Mouse (Mus musculus): Measurements from ENCODE around the gene Bcat2. TPM values are rescaled to one million over a fixed set of nuclear protein-coding genes. Genes with fewer than 3 reads are reported as not detected.

Bcat2 gene
- polyA plus RNA-seq, 1 experiment = 54.1 TPM

DNA sequence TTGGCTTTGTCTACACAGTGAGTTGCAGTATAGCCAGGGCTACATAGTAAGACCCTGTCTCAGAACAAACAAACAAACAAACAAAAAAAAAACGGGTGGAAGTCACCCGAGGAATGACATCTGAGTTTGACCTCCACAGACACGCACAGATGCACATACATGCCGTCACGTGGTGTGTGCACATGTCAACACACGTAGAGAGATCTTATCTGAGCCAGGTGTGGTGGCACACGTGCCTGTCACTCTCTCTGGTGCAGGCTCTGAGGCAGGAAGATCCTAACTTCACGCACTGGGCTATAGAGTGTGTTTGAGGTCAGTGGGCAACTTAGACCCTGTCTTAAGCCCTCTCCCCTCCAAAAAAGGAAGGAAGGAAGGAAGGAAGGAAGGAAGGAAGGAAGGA lies 4.0 kb downstream of the Bcat2 start:
- TF ChIP-seq USF1 (IDR thresholded peaks at IDR 0.05; ENCODE audit: low read depth) (no peak), POLR2A (IDR thresholded peaks at IDR 0.05; ENCODE audit: insufficient read length, low read depth) (no peak), REST (IDR thresholded peaks at IDR 0.05; ENCODE audit: insufficient read depth, insufficient read length) (no peak), POLR2AphosphoS2 (IDR thresholded peaks at IDR 0.05; ENCODE audit: insufficient read length, low read depth) (no peak), CEBPB (IDR thresholded peaks at IDR 0.05; ENCODE audit: insufficient read depth, poor library complexity, severe bottlenecking) (no peak), MYOG (IDR thresholded peaks at IDR 0.05; ENCODE audit: control insufficient read depth in 1 of 3, insufficient read depth in 1 of 3, insufficient read length in 2 of 3, low read depth in 2 of 3) (no peak), MYOD1 (IDR thresholded peaks at IDR 0.05; ENCODE audit: control insufficient read depth in 1 of 3, insufficient read length in 2 of 3, low read depth in 2 of 3) (no peak), TCF3 (IDR thresholded peaks at IDR 0.05; ENCODE audit: insufficient read length, low read depth) (no peak), SRF (IDR thresholded peaks at IDR 0.05; ENCODE audit: control insufficient read depth, insufficient read length, low read depth) (no peak), E2F4 (IDR thresholded peaks at IDR 0.05; ENCODE audit: insufficient read depth) (no peak), TCF12 (IDR thresholded peaks at IDR 0.05; ENCODE audit: insufficient read depth, poor library complexity, severe bottlenecking) (no peak), MAX (IDR thresholded peaks at IDR 0.05; ENCODE audit: low read depth) (no peak)
- no peaks in the 10 kb centered on the region for H3K27me3 ChIP-seq (ENCODE audit: control insufficient read depth, insufficient read depth, insufficient read length)
- H3K4me2 ChIP-seq (ENCODE audit: low read depth) = no peak overlapping the region
- no peak overlapping the region for H3K4me3 ChIP-seq
- peaks cover 5% of the 10 kb centered on the region for H3K79me2 ChIP-seq (ENCODE audit: control insufficient read depth, insufficient read depth)
- no peaks in the 10 kb centered on the region for H3K36me3 ChIP-seq (ENCODE audit: control insufficient read depth, insufficient read depth)
- H3ac ChIP-seq (ENCODE audit: control insufficient read depth, insufficient read length) = no peak overlapping the region

DNA sequence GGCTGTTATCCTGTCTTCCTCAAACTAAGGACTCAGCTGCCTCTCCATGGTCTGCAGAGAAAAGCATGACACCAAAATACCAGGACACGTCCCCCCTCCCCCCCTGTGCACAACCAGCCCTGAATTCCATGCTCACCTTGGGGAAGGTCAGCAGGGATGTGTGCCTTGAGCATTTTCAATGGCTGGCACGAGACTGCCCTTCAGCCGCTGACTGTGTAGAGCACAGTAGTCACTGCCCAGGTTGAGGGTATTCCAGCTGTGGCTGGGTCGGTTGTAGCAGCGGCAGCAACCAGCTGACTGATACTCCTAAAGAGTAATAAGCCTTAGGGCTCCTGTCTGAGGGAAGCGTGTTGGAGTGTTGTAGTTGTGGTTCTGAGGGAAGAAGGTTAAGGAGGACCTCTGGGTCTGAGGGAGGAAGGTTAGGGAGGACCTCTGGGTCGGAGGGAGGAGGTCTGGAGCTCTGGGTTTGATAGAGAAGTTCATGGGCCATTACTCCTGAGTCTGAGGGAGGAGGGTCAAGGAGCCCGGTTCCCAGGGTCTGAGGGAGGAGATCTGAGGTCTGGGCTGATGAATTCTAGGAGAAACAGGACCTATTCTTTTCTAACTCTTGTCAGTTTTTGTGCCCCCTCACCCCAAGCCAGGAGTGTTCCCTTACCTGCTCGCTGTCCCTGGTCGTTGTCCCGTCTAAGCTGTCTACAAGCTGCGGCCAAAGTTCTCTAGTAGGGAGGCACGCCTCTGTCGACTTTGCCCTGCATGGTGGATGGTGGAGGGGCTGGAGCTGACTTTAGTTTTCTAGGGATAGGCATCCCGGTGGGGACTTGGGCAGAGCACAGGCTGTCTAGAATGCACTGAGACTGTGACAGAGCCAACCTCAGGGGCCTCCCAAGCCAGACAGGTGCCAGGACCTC lies 4.8 kb downstream of the Bcat2 start:
- no peaks in the 10 kb centered on the region for H3K36me3 ChIP-seq (ENCODE audit: control insufficient read depth, insufficient read depth)
- no peak overlapping the region for H3ac ChIP-seq (ENCODE audit: control insufficient read depth, insufficient read length)
- no peak for TF ChIP-seq POLR2AphosphoS2 (IDR thresholded peaks at IDR 0.05; ENCODE audit: insufficient read length, low read depth)
- TF ChIP-seq USF1 (IDR thresholded peaks at IDR 0.05; ENCODE audit: low read depth) = no peak
- no peak for TF ChIP-seq MYOD1 (IDR thresholded peaks at IDR 0.05; ENCODE audit: control insufficient read depth in 1 of 3, insufficient read length in 2 of 3, low read depth in 2 of 3)
- TF ChIP-seq TCF3 (IDR thresholded peaks at IDR 0.05; ENCODE audit: insufficient read length, low read depth) = no peak
- no peak for TF ChIP-seq TCF12 (IDR thresholded peaks at IDR 0.05; ENCODE audit: insufficient read depth, poor library complexity, severe bottlenecking)
- no peak for TF ChIP-seq MAX (IDR thresholded peaks at IDR 0.05; ENCODE audit: low read depth)
- no peak for TF ChIP-seq SRF (IDR thresholded peaks at IDR 0.05; ENCODE audit: control insufficient read depth, insufficient read length, low read depth)
- no peak for TF ChIP-seq REST (IDR thresholded peaks at IDR 0.05; ENCODE audit: insufficient read depth, insufficient read length)
- no peak for TF ChIP-seq POLR2A (IDR thresholded peaks at IDR 0.05; ENCODE audit: insufficient read length, low read depth)
- TF ChIP-seq CEBPB (IDR thresholded peaks at IDR 0.05; ENCODE audit: insufficient read depth, poor library complexity, severe bottlenecking) = no peak
- no peak for TF ChIP-seq E2F4 (IDR thresholded peaks at IDR 0.05; ENCODE audit: insufficient read depth)
- no peak for TF ChIP-seq MYOG (IDR thresholded peaks at IDR 0.05; ENCODE audit: control insufficient read depth in 1 of 3, insufficient read depth in 1 of 3, insufficient read length in 2 of 3, low read depth in 2 of 3)
- no peak overlapping the region for H3K4me2 ChIP-seq (ENCODE audit: low read depth)
- H3K4me3 ChIP-seq = no peak overlapping the region
- peaks cover 5% of the 10 kb centered on the region for H3K79me2 ChIP-seq (ENCODE audit: control insufficient read depth, insufficient read depth)
- H3K27me3 ChIP-seq (ENCODE audit: control insufficient read depth, insufficient read depth, insufficient read length) = no peaks in the 10 kb centered on the region

DNA sequence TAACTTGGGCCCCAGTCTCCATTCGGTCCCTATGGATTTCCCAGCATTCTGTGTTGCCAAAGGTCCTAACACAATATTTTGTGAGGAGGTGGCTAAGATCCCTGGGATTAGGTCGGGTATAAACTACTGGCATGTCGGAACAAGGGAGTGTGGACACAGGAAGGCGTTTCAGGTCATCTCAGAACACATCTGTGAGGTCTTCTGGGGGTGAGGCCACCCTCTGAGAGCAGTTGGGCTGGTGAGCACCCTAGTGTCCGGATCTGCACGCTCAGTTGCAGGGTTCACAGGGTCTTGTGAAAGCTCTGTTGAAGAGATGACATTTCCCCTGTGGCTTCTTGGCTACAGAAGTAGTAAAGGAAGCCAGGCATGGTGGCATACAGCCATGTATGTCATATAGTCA lies 16.0 kb downstream of the Bcat2 start:
- no peaks in the 10 kb centered on the region for H3K79me2 ChIP-seq (ENCODE audit: control insufficient read depth, insufficient read depth)
- no peaks in the 10 kb centered on the region for H3K36me3 ChIP-seq (ENCODE audit: control insufficient read depth, insufficient read depth)
- no peaks in the 10 kb centered on the region for H3K27me3 ChIP-seq (ENCODE audit: control insufficient read depth, insufficient read depth, insufficient read length)

GRCm38 (mm10) chr7:45587631-45588592 lies 18.0 kb downstream of the Bcat2 start:
- TF ChIP-seq SRF (IDR thresholded peaks at IDR 0.05; ENCODE audit: control insufficient read depth, insufficient read length, low read depth) = no peak
- TF ChIP-seq MAX (IDR thresholded peaks at IDR 0.05; ENCODE audit: low read depth) = no peak
- TF ChIP-seq USF1 (IDR thresholded peaks at IDR 0.05; ENCODE audit: low read depth) = no peak
- TF ChIP-seq MYOD1 (IDR thresholded peaks at IDR 0.05; ENCODE audit: control insufficient read depth in 1 of 3, insufficient read length in 2 of 3, low read depth in 2 of 3) = no peak
- no peak for TF ChIP-seq E2F4 (IDR thresholded peaks at IDR 0.05; ENCODE audit: insufficient read depth)
- no peak for TF ChIP-seq CEBPB (IDR thresholded peaks at IDR 0.05; ENCODE audit: insufficient read depth, poor library complexity, severe bottlenecking)
- TF ChIP-seq REST (IDR thresholded peaks at IDR 0.05; ENCODE audit: insufficient read depth, insufficient read length) = no peak
- no peak for TF ChIP-seq POLR2A (IDR thresholded peaks at IDR 0.05; ENCODE audit: insufficient read length, low read depth)
- TF ChIP-seq TCF12 (IDR thresholded peaks at IDR 0.05; ENCODE audit: insufficient read depth, poor library complexity, severe bottlenecking) = no peak
- no peak for TF ChIP-seq MYOG (IDR thresholded peaks at IDR 0.05; ENCODE audit: control insufficient read depth in 1 of 3, insufficient read depth in 1 of 3, insufficient read length in 2 of 3, low read depth in 2 of 3)
- TF ChIP-seq TCF3 (IDR thresholded peaks at IDR 0.05; ENCODE audit: insufficient read length, low read depth) = no peak
- no peak for TF ChIP-seq POLR2AphosphoS2 (IDR thresholded peaks at IDR 0.05; ENCODE audit: insufficient read length, low read depth)
- Histone ChIP-seq H3K36me3 (ENCODE audit: control insufficient read depth, insufficient read depth) (no peaks in the 10 kb centered on the region), H3ac (ENCODE audit: control insufficient read depth, insufficient read length) (no peak overlapping the region), H3K4me2 (ENCODE audit: low read depth) (no peak overlapping the region), H3K27me3 (ENCODE audit: control insufficient read depth, insufficient read depth, insufficient read length) (no peaks in the 10 kb centered on the region), H3K79me2 (ENCODE audit: control insufficient read depth, insufficient read depth) (no peaks in the 10 kb centered on the region), H3K4me3 (no peak overlapping the region)

More for the DNA sequence above, 16.0 kb downstream of the Bcat2 start:
- Histone ChIP-seq H3K4me3 (no peak overlapping the region), H3ac (ENCODE audit: control insufficient read depth, insufficient read length) (no peak overlapping the region), H3K4me2 (ENCODE audit: low read depth) (no peak overlapping the region)
- TF ChIP-seq MYOD1 (IDR thresholded peaks at IDR 0.05; ENCODE audit: control insufficient read depth in 1 of 3, insufficient read length in 2 of 3, low read depth in 2 of 3) = no peak

Data from myocyte (in vitro differentiated cells).